In the genomic region with DNA sequence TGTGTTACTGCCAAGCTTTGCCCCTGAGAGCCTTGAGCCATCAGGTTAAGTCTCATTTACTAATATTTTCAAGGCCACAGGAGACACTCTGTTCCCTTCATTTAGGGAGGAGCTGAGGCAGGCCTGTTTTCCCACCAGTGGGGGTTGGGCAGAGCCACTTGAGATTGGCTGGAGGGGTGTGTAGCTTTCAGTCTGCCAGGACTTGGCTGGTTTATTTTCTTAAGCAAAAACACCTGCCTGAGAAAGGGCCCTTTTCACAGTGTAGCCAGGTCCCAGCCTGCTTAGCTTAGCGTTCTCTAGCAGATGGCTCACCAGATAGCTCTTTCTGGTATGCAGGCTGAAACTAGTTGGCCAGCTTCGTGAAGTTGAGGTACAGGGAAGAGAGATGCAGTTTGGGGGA, we compare ENCODE assay signal across 9 mouse cellular contexts. TPM values are rescaled to one million over a fixed set of nuclear protein-coding genes. Genes with fewer than 3 reads are reported as not detected.
DNase-seq lines count a peak whose midpoint lies in the region; ATAC-seq lines count a peak whose summit lies in the region.
"Had no signal": no experiment of that assay in that cellular context is flagged by ENCODE, and none has a peak within 500 bp of the region (broad histone marks: within the 10 kb centered on the region; RNA-seq: fewer than 3 reads in every experiment).

No protein-coding gene starts in this region.

- WGBS in intestine, embryonic 16.5 days = 28% methylated on average over 2 of the region's 2 CpGs

- intact Hi-C loops in left cerebral cortex, postnatal 4 days (cut with DNase I) = no loop called here

- ATAC-seq in intestine, embryonic 16.5 days = no peak

- no peaks in the 10 kb centered on the region for H3K9me3 ChIP-seq in intestine, embryonic 16.5 days (ENCODE audit: control insufficient read depth, low read length)

- no peaks in the 10 kb centered on the region for H3K27me3 ChIP-seq in intestine, embryonic 16.5 days (replicated peaks; ENCODE audit: control insufficient read depth, insufficient read depth, low read length)
- H3K27me3 ChIP-seq: CH12.LX had no signal

- H3K4me1 ChIP-seq in intestine, embryonic 16.5 days (ENCODE audit: control insufficient read depth, insufficient read depth, low read length) = peaks cover 57% of the 10 kb centered on the region

- no peak overlapping the region for H3K4me3 ChIP-seq in intestine, embryonic 16.5 days (ENCODE audit: low read length)

- H3K36me3 ChIP-seq in intestine, embryonic 16.5 days (ENCODE audit: control insufficient read depth, insufficient read depth, low read length) = 0 out of 2 replicates have a peak, but pooled peaks cover 2% of the 10 kb centered on the region

- no peak overlapping the region for H3K4me2 ChIP-seq in intestine, embryonic 16.5 days (ENCODE audit: low read depth, low read length)

- peak overlapping the region; percentile 30 for H3K9ac ChIP-seq in intestine, embryonic 16.5 days (ENCODE audit: low read depth, low read length)

- H3K27ac ChIP-seq in intestine, embryonic 16.5 days (ENCODE audit: low read length) = peak overlapping the region; percentile 55

- DNase-seq in left cerebral cortex, postnatal 4 days = peak; percentile 13
- DNase-seq in left cerebral cortex, adult 8-10 months (ENCODE audit: low spot score in 2 of 2) = no peak
- DNase-seq in forelimb bud, embryonic 11.5 days (ENCODE audit: low read depth, low spot score) = peak; percentile 86
- DNase-seq in lung, postnatal 10 days = peak; percentile 82
- DNase-seq in B cell, adult 2 months = no peak
- DNase-seq in frontal cortex, adult 2 months (ENCODE audit: extremely low spot score in 1 of 2, low spot score in 1 of 2) = no peak
- DNase-seq in retina, postnatal 1 day = no peak

RNA-seq across cellular contexts. Expression of a gene that starts 5.6 kb away (rescaled TPM):
- 10 to 100 TPM; 23.2 to 24.1 TPM for total RNA-seq in left cerebral cortex, postnatal 4 days (2021)
- 10 to 100 TPM; 12.3 to 16.1 (median 14.6) TPM for total RNA-seq in left cerebral cortex, adult 8-10 months (2022)
- 599 and 614 TPM in 2 replicates for polyA plus RNA-seq in intestine, embryonic 16.5 days (2015; fragmentation: Nextera tagmentation; extraction: Ambion mirVana)
- polyA plus RNA-seq in frontal cortex, adult 2 months (2012; rRNA removed) = 21.2 and 22.7 TPM in 2 replicates

Comparison
In these comparisons a context has a peak if more than half of its experiments do, and no peak if none do; other contexts are left out.
1. DNase-seq: peak in left cerebral cortex, postnatal 4 days (single experiment), forelimb bud, embryonic 11.5 days (single experiment) and lung, postnatal 10 days (single experiment); none in left cerebral cortex, adult 8-10 months (0 of 2), B cell, adult 2 months (0 of 2), frontal cortex, adult 2 months (0 of 2) and retina, postnatal 1 day (single experiment).